Mouse (Mus musculus) thymus, adult 2 months (tissue): Measurements from ENCODE around the gene Gm20388.

ENCODE experiments used
- CTCF ChIP-seq: fragments of 200-500 bp; IDR thresholded peaks from 2 replicates; pipeline ENCODE4 v1.5.1; 2012; ENCODE audit warnings: mild to moderate bottlenecking, control low read depth, low read length, moderate library complexity, borderline replicate concordance; ENCODE audit not compliant: control insufficient read depth, poor library complexity, insufficient read depth; ENCODE audit errors: extremely low read depth
- POLR2A ChIP-seq: fragments of 200-500 bp; IDR thresholded peaks from 2 replicates; pipeline ENCODE4 v1.6.1; 2012; ENCODE audit warnings: mild to moderate bottlenecking, low read length, control low read depth, moderate library complexity; ENCODE audit not compliant: control insufficient read depth, poor library complexity, insufficient read depth; ENCODE audit errors: extremely low read depth

GRCm38 (mm10) chr8:121992911-121993310, 2082.3 kb downstream of the Gm20388 start:
- no peak for TF ChIP-seq POLR2A
- no peak for TF ChIP-seq CTCF
